Mouse (Mus musculus): ENCODE results near the gene Pear1. TPM values are rescaled to one million over a fixed set of nuclear protein-coding genes. Genes with fewer than 3 reads are reported as not detected.

Gene Pear1
- polyA plus RNA-seq, 1 experiment, result 9.6 TPM

DNA sequence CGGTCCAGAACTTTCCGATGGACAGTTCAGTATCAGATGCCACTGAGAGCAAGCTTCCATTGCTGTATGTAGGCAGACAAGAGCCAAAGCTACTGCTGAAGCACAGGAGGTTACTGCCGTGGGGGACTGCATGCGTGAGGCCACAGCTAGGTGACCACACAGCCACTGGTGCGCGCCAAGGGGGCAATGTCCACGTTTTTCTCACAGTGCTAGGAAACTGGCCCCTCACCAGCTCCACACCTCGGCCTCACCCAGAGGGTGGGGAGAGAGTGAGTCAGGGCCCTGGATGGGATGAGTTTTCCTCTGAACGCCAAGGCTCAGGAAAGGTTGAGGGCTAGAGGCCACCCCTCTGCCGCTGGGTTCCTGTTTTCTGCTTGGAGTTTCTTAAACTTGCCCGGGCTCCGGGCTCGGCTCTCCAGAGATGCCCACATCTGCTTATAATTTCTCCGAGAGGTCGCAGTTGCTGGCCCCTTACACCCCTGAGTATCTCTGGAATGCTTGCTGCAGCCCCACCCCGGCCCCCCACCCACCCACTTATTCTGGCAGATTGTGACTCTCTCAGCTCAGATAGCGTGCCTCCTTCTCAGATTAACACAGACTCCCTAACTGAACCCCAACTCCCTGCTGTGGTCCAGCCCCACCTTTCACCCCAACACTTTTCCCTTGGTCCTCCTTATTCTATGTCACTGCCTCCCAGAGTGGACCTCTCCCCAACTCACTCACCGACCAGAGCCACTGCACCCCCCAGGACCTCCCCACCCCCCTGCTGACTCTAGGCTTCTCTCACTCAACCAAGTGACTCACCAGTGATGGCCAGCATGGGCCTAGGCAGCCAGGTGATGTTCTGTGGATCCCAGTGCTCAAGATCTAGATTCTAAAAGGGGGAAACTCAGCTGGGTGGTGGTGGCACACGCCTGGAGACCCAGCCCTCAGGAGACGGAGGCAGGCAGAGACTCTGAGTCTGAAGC, 62.4 kb downstream of the Pear1 start:
- TF ChIP-seq CTCF (IDR thresholded peaks at IDR 0.05; ENCODE audit: extremely low read depth, insufficient read depth, low read length), result no peak
- TF ChIP-seq POLR2A (IDR thresholded peaks at IDR 0.05; ENCODE audit: extremely low read depth, insufficient read depth, low read length), result no peak
- Histone ChIP-seq H3K4me3 (ENCODE audit: insufficient read depth, low read length) (no peak overlapping the region), H3K4me1 (ENCODE audit: control insufficient read depth, insufficient read depth, low read length) (no peaks in the 10 kb centered on the region), H3K27ac (ENCODE audit: insufficient read depth, low read length) (no peak overlapping the region)

- no peak overlapping the region for H3K4me3 ChIP-seq (ENCODE audit: insufficient read depth, low read length)
- H3K4me1 ChIP-seq (ENCODE audit: control insufficient read depth, insufficient read depth, low read length), result no peaks in the 10 kb centered on the region
- H3K27ac ChIP-seq (ENCODE audit: insufficient read depth, low read length), result no peak overlapping the region
- TF ChIP-seq CTCF (IDR thresholded peaks at IDR 0.05; ENCODE audit: extremely low read depth, insufficient read depth, low read length) (no peak), POLR2A (IDR thresholded peaks at IDR 0.05; ENCODE audit: extremely low read depth, insufficient read depth, low read length) (no peak)
These were observed 65.5 kb downstream of the Pear1 start for GRCm38 (mm10) chr3:87758641-87759040.

DNA sequence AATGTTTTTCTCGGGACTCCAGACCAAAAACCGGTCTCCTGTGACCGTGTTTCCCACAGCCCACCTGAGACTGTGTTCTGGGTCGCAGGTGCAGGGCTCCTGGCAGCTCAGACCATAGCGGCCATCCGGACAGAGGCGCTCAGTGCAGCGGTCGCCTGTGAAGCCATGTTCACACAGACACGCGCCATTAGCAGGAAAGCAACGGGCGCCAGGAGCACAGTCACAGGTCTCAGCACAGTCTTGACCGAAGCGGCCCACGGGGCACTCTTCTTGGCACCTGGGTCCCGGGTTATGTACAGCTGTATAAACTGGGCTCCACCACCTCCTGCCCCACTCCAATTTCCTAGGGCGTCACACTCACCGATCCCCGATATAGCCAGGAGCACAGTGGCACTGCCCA, 67.6 kb downstream of the Pear1 start:
- H3K27ac ChIP-seq (ENCODE audit: insufficient read depth, low read length), result no peak overlapping the region
- H3K4me1 ChIP-seq (ENCODE audit: control insufficient read depth, insufficient read depth, low read length), result no peaks in the 10 kb centered on the region
- TF ChIP-seq POLR2A (IDR thresholded peaks at IDR 0.05; ENCODE audit: extremely low read depth, insufficient read depth, low read length) (no peak), CTCF (IDR thresholded peaks at IDR 0.05; ENCODE audit: extremely low read depth, insufficient read depth, low read length) (no peak)
- no peak overlapping the region for H3K4me3 ChIP-seq (ENCODE audit: insufficient read depth, low read length)

- Histone ChIP-seq H3K4me3 (ENCODE audit: insufficient read depth, low read length) (no peak overlapping the region), H3K27ac (ENCODE audit: insufficient read depth, low read length) (no peak overlapping the region), H3K4me1 (ENCODE audit: control insufficient read depth, insufficient read depth, low read length) (no peaks in the 10 kb centered on the region)
- TF ChIP-seq CTCF (IDR thresholded peaks at IDR 0.05; ENCODE audit: extremely low read depth, insufficient read depth, low read length) (peak; percentile 86), POLR2A (IDR thresholded peaks at IDR 0.05; ENCODE audit: extremely low read depth, insufficient read depth, low read length) (no peak)
These were observed 68.1 kb downstream of the Pear1 start for GRCm38 (mm10) chr3:87755964-87756363.

- TF ChIP-seq CTCF (IDR thresholded peaks at IDR 0.05; ENCODE audit: extremely low read depth, insufficient read depth, low read length) (no peak), POLR2A (IDR thresholded peaks at IDR 0.05; ENCODE audit: extremely low read depth, insufficient read depth, low read length) (no peak)
- no peak overlapping the region for H3K27ac ChIP-seq (ENCODE audit: insufficient read depth, low read length)
- no peak overlapping the region for H3K4me3 ChIP-seq (ENCODE audit: insufficient read depth, low read length)
- H3K4me1 ChIP-seq (ENCODE audit: control insufficient read depth, insufficient read depth, low read length), result no peaks in the 10 kb centered on the region
These were observed 70.3 kb downstream of the Pear1 start for GRCm38 (mm10) chr3:87753829-87754228.

DNA sequence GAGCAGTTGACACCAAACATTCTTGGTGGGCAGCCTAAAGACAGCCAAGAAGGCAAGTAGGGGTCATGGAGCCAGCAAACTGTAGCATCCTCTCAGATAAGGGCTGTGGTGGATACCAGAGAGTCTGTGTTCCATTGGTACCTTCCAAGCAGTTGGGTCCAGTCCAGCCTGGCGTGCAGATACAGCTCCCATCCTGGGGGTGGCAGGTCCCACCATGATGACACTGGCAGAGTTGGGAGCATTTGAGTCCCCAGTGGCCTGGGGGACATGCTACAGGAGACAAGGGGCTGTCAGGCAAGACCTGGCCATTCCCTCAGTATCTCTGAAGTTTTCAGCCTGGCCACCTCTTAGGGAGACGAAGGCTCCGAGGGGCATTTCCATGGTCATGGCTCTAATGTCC, 71.5 kb downstream of the Pear1 start:
- no peak overlapping the region for H3K4me3 ChIP-seq (ENCODE audit: insufficient read depth, low read length)
- no peak overlapping the region for H3K27ac ChIP-seq (ENCODE audit: insufficient read depth, low read length)
- no peak for TF ChIP-seq CTCF (IDR thresholded peaks at IDR 0.05; ENCODE audit: extremely low read depth, insufficient read depth, low read length)
- TF ChIP-seq POLR2A (IDR thresholded peaks at IDR 0.05; ENCODE audit: extremely low read depth, insufficient read depth, low read length), result no peak
- no peaks in the 10 kb centered on the region for H3K4me1 ChIP-seq (ENCODE audit: control insufficient read depth, insufficient read depth, low read length)

DNA sequence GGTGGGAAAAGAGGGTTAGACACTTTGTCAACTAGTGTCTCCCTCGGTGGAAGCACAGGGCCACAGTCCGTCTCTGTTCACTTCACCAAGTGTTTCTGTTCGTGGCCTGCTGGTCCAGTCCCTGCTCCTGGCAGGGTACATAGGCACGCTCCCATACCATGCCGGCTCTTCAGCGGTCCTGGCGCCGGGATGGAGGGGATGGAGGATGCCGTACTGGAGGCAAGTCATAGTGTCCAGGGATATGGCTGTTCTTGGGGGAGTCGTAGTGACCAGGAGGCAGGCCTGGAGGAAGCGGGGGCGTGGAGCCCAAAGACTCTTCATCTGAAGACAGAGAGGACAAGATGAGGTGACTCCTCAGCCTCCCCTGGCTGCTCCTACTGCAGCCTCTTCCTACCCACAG, 74.1 kb downstream of the Pear1 start:
- Histone ChIP-seq H3K4me1 (ENCODE audit: control insufficient read depth, insufficient read depth, low read length) (no peaks in the 10 kb centered on the region), H3K27ac (ENCODE audit: insufficient read depth, low read length) (no peak overlapping the region), H3K4me3 (ENCODE audit: insufficient read depth, low read length) (no peak overlapping the region)
- TF ChIP-seq POLR2A (IDR thresholded peaks at IDR 0.05; ENCODE audit: extremely low read depth, insufficient read depth, low read length) (no peak), CTCF (IDR thresholded peaks at IDR 0.05; ENCODE audit: extremely low read depth, insufficient read depth, low read length) (no peak)

- TF ChIP-seq POLR2A (IDR thresholded peaks at IDR 0.05; ENCODE audit: extremely low read depth, insufficient read depth, low read length) (no peak), CTCF (IDR thresholded peaks at IDR 0.05; ENCODE audit: extremely low read depth, insufficient read depth, low read length) (peak; percentile 92)
- Histone ChIP-seq H3K4me3 (ENCODE audit: insufficient read depth, low read length) (no peak overlapping the region), H3K4me1 (ENCODE audit: control insufficient read depth, insufficient read depth, low read length) (no peaks in the 10 kb centered on the region), H3K27ac (ENCODE audit: insufficient read depth, low read length) (no peak overlapping the region)
These were observed 75.1 kb downstream of the Pear1 start for GRCm38 (mm10) chr3:87749036-87749435.

- no peak for TF ChIP-seq POLR2A (IDR thresholded peaks at IDR 0.05; ENCODE audit: extremely low read depth, insufficient read depth, low read length)
- no peak for TF ChIP-seq CTCF (IDR thresholded peaks at IDR 0.05; ENCODE audit: extremely low read depth, insufficient read depth, low read length)
These were observed 75.7 kb downstream of the Pear1 start, which contains the start of gene Lrrc71 for GRCm38 (mm10) chr3:87748431-87748830. Gene Lrrc71 (minus strand): TSS chr3:87748625.

More at GRCm38 (mm10) chr3:87748431-87748830, 75.7 kb downstream of the Pear1 start, which contains the start of gene Lrrc71:
- H3K4me1 ChIP-seq (ENCODE audit: control insufficient read depth, insufficient read depth, low read length), result no peaks in the 10 kb centered on the region
- H3K27ac ChIP-seq (ENCODE audit: insufficient read depth, low read length), result no peak within 1 kb of the TSS
- H3K4me3 ChIP-seq (ENCODE audit: insufficient read depth, low read length), result no peak within 1 kb of the TSS
